Mouse (Mus musculus): ENCODE results near the gene Muc13. TPM values are rescaled to one million over a fixed set of nuclear protein-coding genes. Genes with fewer than 3 reads are reported as not detected.
A peak's percentile ranks its signal among the peaks of the same experiment; 100 is the strongest.

Gene Muc13
- total RNA-seq, 2 experiments from 2014 or later, result 0.11 TPM; not detected in 1

DNA sequence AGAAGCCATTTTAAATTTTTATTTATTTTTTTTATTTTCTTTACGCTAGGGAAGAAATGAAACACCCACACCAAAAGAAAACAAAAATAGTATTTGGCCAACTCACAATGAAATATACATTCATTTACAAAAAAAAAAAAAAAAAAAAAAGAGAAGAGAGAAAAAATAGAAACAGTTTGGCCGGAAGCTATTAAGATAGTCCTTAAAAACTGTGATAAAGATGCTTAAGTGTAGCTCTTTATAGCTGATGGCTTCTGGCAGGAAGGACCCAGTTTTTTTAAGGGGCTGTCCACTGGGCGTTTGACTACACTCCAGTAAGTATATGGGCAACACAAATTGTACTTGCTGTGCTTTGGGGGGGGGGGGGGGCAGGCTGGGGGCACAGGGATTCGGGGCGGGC is 65.5 kb downstream of the Muc13 start:
- DNase-seq (ENCODE audit: low spot score in 2 of 2), result no peak

DNA sequence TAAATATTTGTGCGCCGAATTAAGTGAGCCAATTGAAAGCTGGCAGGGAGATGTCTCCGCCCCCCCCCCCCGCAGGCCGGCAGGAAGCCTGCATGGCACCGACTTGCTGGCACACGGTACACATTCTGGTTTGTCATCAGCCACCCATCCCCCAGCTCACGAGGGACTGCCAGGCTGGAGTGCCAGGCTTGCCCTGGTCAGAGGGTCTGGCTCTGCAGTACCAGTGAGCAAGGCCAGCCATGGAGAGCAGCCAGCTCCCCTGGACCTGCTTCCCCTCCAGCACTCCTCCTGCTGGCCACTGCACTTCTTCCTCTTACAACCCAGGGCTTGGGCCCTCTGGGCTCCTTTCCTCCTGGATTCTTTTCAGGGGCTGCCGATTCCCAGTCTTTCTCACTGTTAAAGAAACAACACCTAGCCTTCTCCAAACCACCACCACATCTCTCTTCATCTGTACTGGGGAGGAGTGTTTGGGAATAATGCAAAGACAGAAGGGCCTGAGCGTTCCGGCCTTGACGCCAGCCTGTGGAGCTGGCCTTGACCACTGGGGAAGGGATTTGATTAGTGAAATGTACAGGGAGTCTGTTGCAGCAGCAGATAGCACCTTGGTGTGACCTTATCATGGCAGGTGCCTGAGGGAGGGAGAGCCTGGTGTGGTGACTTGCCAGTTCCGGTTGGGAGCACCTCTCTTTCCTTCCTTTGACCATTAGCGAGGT is 66.3 kb downstream of the Muc13 start:
- DNase-seq (ENCODE audit: low spot score in 2 of 2), result peak; percentile 84 to 89

- no peak for DNase-seq (ENCODE audit: low spot score in 2 of 2)
Measured at GRCm38 (mm10) chr16:33862406-33862805, 68.6 kb downstream of the Muc13 start.

DNA sequence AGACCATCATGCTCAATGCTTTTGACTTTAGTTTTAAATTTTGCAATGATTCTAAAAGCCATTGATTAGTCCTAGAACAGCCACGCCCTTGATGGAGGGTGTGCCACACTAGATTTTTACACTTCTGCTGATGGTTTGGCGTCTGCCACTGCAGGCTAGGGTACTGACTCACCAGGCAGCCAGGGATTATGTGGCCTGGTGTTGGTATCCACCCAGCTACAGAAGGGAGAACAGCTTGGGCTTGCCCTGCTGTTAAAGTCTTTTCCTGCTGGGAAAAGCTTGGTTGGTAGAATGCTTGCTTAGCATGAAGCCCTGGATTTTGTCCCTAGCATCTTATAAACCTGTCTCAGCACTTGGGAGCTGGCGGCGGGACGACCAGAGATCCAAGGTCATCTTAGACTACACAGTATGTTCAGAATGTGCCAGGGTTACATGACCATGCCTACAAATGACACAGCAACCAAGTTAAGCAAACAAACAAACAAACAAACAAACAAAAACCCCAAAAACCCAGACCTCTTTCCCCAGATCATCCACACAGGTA is 69.4 kb downstream of the Muc13 start:
- DNase-seq (ENCODE audit: low spot score in 2 of 2), result no peak

Other genes starting within 250 kb of the Muc13 start
- gene Heg1, start 109.7 kb upstream of the Muc13 start, total RNA-seq (2021), result 10 to 100 TPM; 31.9 to 32.4 TPM
- gene Itgb5, start 35.6 kb downstream of the Muc13 start, total RNA-seq (2021), result 10 to 100 TPM; 33.7 to 37.6 TPM
- 10 to 100 TPM; 17.1 to 18.5 TPM for gene Umps, start 173.0 kb downstream of the Muc13 start, total RNA-seq (2021)

Measured in layer of hippocampus, postnatal 10 days (tissue).